Mouse (Mus musculus) spleen, adult 2 months (tissue): ENCODE measurements at regions not wholly inside any gene's neighbourhood (a gene's known extent, or its start where the extent isn't known, plus 50 kb on each side); places are given as distances from the start of the nearest gene placed in this dataset.

Experiments
- DNase-seq, 2 experiments: peaks; one replicate each; pipeline versions ENCODE4 v3.0.0 to v3.0.0-alpha.2; 2012 to 2021; ENCODE audit warnings: low spot score in 2 of 2, low read depth in 1 of 2
- H3K27ac ChIP-seq: fragments of 200-500 bp; 2 replicates; pipeline ENCODE4 v1.5.1; 2012; ENCODE audit warnings: low read length, inconsistent platforms; ENCODE audit not compliant: insufficient read depth
- H3K27me3 ChIP-seq: fragments of 200-500 bp; 2 replicates; pipeline ENCODE4 v1.6.1; 2012; ENCODE audit warnings: mild to moderate bottlenecking, moderate library complexity, low read length, inconsistent platforms; ENCODE audit not compliant: control insufficient read depth, insufficient read depth
- H3K36me3 ChIP-seq: fragments of 200-500 bp; 2 replicates; pipeline ENCODE4 v1.6.1; 2012; ENCODE audit warnings: mild to moderate bottlenecking, low read length, inconsistent platforms; ENCODE audit not compliant: control insufficient read depth, insufficient read depth
- H3K4me1 ChIP-seq: fragments of 200-500 bp; 2 replicates; pipeline ENCODE4 v1.6.1; 2011; ENCODE audit warnings: inconsistent platforms; ENCODE audit not compliant: control insufficient read depth, insufficient read depth, insufficient read length
- H3K4me3 ChIP-seq: fragments of 200-500 bp; 2 replicates; pipeline ENCODE4 v1.5.1; 2011; ENCODE audit warnings: mild to moderate bottlenecking, inconsistent platforms; ENCODE audit not compliant: insufficient read depth, insufficient read length; ENCODE audit errors: extremely low read depth
- CTCF ChIP-seq: fragments of 200-500 bp; IDR thresholded peaks from 2 replicates; pipeline ENCODE4 v1.5.1; 2011; ENCODE audit warnings: mild to moderate bottlenecking, inconsistent platforms; ENCODE audit not compliant: insufficient read depth, insufficient read length, insufficient replicate concordance; ENCODE audit errors: extremely low read depth
- POLR2A ChIP-seq: fragments of 200-500 bp; IDR thresholded peaks from 2 replicates; pipeline ENCODE4 v1.6.1; 2011; ENCODE audit warnings: low read depth, low read length, inconsistent platforms
- WGBS: fragments of 180-500 bp; shearing (Covaris S2); methylation state at CpG from one replicate; pipeline ENCODE4 v1.1.7; 2018; 5-methylcytosine and 5-hydroxymethylcytosine counted together

GRCm38 (mm10) chr2:75021639-75022038, 196.0 kb downstream of the Mtx2 start:
- Histone ChIP-seq H3K27ac (no peak overlapping the region), H3K4me3 (no peak overlapping the region), H3K27me3 (no peaks in the 10 kb centered on the region), H3K36me3 (no peaks in the 10 kb centered on the region), H3K4me1 (peaks cover 2% of the 10 kb centered on the region; the same call in 1 of the 2 replicates)
- TF ChIP-seq POLR2A (no peak), CTCF (no peak)
- 77% methylated on average over 7 of the region's 7 CpGs for WGBS
- no peak for DNase-seq

- 73% methylated on average over 10 of the region's 10 CpGs for WGBS
These were observed 202.5 kb downstream of the Mtx2 start for GRCm38 (mm10) chr2:75028151-75028550.

GRCm38 (mm10) chr2:75029089-75029693, 203.6 kb downstream of the Mtx2 start:
- Histone ChIP-seq H3K4me1 (no peaks in the 10 kb centered on the region), H3K4me3 (no peak overlapping the region), H3K27ac (no peak overlapping the region), H3K36me3 (no peaks in the 10 kb centered on the region), H3K27me3 (no peaks in the 10 kb centered on the region)
- TF ChIP-seq POLR2A = no peak
- no peak for TF ChIP-seq CTCF
- no peak for DNase-seq
- WGBS = 83% methylated on average over 8 of the region's 8 CpGs

More at GRCm38 (mm10) chr2:75028151-75028550, 202.5 kb downstream of the Mtx2 start:
- Histone ChIP-seq H3K27ac (no peak overlapping the region), H3K4me1 (no peaks in the 10 kb centered on the region), H3K4me3 (no peak overlapping the region), H3K36me3 (no peaks in the 10 kb centered on the region), H3K27me3 (no peaks in the 10 kb centered on the region)
- TF ChIP-seq POLR2A (no peak), CTCF (no peak)
- DNase-seq = no peak

- Histone ChIP-seq H3K4me3 (no peak overlapping the region), H3K4me1 (no peaks in the 10 kb centered on the region), H3K27ac (no peak overlapping the region), H3K36me3 (no peaks in the 10 kb centered on the region), H3K27me3 (no peaks in the 10 kb centered on the region)
- TF ChIP-seq POLR2A (no peak), CTCF (no peak)
- 80% methylated on average over 3 of the region's 3 CpGs for WGBS
- DNase-seq = no peak
These were observed 209.1 kb downstream of the Mtx2 start for GRCm38 (mm10) chr2:75034708-75035107.

GRCm38 (mm10) chr2:75039066-75039465, 213.5 kb downstream of the Mtx2 start:
- 69% methylated on average over 3 of the region's 3 CpGs for WGBS
- Histone ChIP-seq H3K4me3 (no peak overlapping the region), H3K36me3 (no peaks in the 10 kb centered on the region), H3K4me1 (no peaks in the 10 kb centered on the region), H3K27me3 (no peaks in the 10 kb centered on the region), H3K27ac (no peak overlapping the region)
- no peak for TF ChIP-seq POLR2A
- TF ChIP-seq CTCF = no peak
- DNase-seq = no peak

GRCm38 (mm10) chr2:75046892-75047291, 221.3 kb downstream of the Mtx2 start:
- Histone ChIP-seq H3K4me3 (no peak overlapping the region), H3K27ac (no peak overlapping the region), H3K36me3 (no peaks in the 10 kb centered on the region), H3K27me3 (no peaks in the 10 kb centered on the region), H3K4me1 (no peaks in the 10 kb centered on the region)
- TF ChIP-seq CTCF (no peak), POLR2A (no peak)
- no peak for DNase-seq
- WGBS = 84% methylated on average over 6 of the region's 6 CpGs

GRCm38 (mm10) chr2:75048071-75048470, 222.5 kb downstream of the Mtx2 start:
- Histone ChIP-seq H3K4me1 (no peaks in the 10 kb centered on the region), H3K27me3 (no peaks in the 10 kb centered on the region), H3K36me3 (no peaks in the 10 kb centered on the region), H3K4me3 (no peak overlapping the region), H3K27ac (no peak overlapping the region)
- DNase-seq = no peak
- WGBS = 58% methylated on average over 6 of the region's 6 CpGs
- TF ChIP-seq CTCF (no peak), POLR2A (no peak)
